Mouse (Mus musculus) mouse trophoblast stem cell (cell line): ENCODE measurements around the gene Gm20814.
"Not testable (repeated sequence)": the region's sequence is repeated elsewhere in the genome, so short reads cannot be mapped to it uniquely, and the experiment has no call there.

Experiments
- in situ Hi-C, 2 experiments: fragments of 300-500 bp; cut with MseI, MboI; formaldehyde crosslinking; loops; 2 replicates in 1 of 2; 3 replicates in 1 of 2; pipeline ENCODE4 v1.15.1; 2025

Gm20814 gene

DNA sequence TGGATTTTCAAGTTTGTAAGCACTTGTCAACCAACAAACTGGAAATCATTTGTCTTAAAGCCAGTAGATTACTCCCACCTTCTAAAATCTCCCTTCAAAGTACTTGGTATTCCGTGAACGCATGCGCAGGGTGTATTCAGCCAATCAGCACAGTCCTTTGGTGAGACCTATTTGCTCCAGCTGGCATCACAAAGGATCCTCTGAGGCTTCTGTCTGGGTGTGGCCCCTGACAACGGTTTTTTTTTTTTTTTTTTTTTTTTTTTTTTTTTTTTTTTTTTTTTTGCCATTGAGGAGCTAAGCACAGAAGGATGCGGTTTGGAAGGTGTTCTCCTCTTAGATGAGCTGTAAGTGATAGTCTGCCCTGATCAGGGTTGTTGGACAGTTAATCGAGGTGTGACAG is at the start of gene Gm20814:
Gene Gm20814 (plus strand): TSS at position 301 of the 400 bp plus-strand sequence.
- in situ Hi-C loops, result not testable (repeated sequence)
